Mouse (Mus musculus) limb, embryonic 14.5 days (tissue): Measurements from ENCODE around the gene Gm20388. TPM values are rescaled to one million over a fixed set of nuclear protein-coding genes. Genes with fewer than 3 reads are reported as not detected.

Experiments used
- ATAC-seq: fragments of 200-750 bp; cut with Nextera tagmentation; 2 replicates; pipeline ENCODE4 v1.8.0; 2017; ENCODE audit warnings: low read depth, moderate number of reproducible peaks, moderate TSS enrichment; ENCODE audit not compliant: low FRiP score
- DNase-seq: peaks from one replicate; pipeline ENCODE4 v3.0.0-alpha.2; 2015; ENCODE audit warnings: low spot score
- H3K27ac ChIP-seq: fragments of 300-500 bp; sonication (generic); replicated peaks from 2 replicates; pipeline ENCODE4 v1.5.1; 2014; ENCODE audit warnings: low read depth, mild to moderate bottlenecking, low read length, moderate library complexity, mixed read lengths
- H3K27me3 ChIP-seq: fragments of 300-500 bp; sonication (generic); 2 replicates; pipeline ENCODE4 v1.6.1; 2014; ENCODE audit warnings: low read length, mixed read lengths; ENCODE audit not compliant: control insufficient read depth, insufficient read depth
- H3K36me3 ChIP-seq: fragments of 300-500 bp; sonication (generic); 2 replicates; pipeline ENCODE4 v1.6.1; 2014; ENCODE audit warnings: mild to moderate bottlenecking, low read length, moderate library complexity, mixed read lengths; ENCODE audit not compliant: control insufficient read depth, insufficient read depth
- H3K4me1 ChIP-seq: fragments of 300-500 bp; sonication (generic); 2 replicates; pipeline ENCODE4 v1.6.1; 2014; ENCODE audit warnings: antibody characterized with exemption, low read length, mixed read lengths; ENCODE audit not compliant: control insufficient read depth, insufficient read depth
- H3K4me2 ChIP-seq: fragments of 300-500 bp; sonication (generic); replicated peaks from 2 replicates; pipeline ENCODE4 v1.6.1; 2014; ENCODE audit warnings: low read depth, mild to moderate bottlenecking, low read length, moderate library complexity; ENCODE audit not compliant: severe bottlenecking
- H3K4me3 ChIP-seq: fragments of 300-500 bp; sonication (generic); replicated peaks from 2 replicates; pipeline ENCODE4 v1.5.1; 2014; ENCODE audit warnings: low read length
- H3K9ac ChIP-seq: fragments of 300-500 bp; sonication (generic); 2 replicates; pipeline ENCODE4 v1.6.1; 2014; ENCODE audit warnings: mild to moderate bottlenecking, low read depth, low read length, moderate library complexity; ENCODE audit not compliant: severe bottlenecking
- H3K9me3 ChIP-seq: fragments of 300-500 bp; sonication (generic); 2 replicates; pipeline ENCODE4 v1.6.1; 2016; ENCODE audit warnings: low read length; ENCODE audit not compliant: control insufficient read depth
- POLR2A ChIP-seq: fragments of 200-500 bp; IDR thresholded peaks from 2 replicates; pipeline ENCODE4 v1.8.0; 2012; ENCODE audit warnings: inconsistent platforms, mild to moderate bottlenecking, moderate library complexity, borderline replicate concordance; ENCODE audit not compliant: insufficient read depth, insufficient read length; ENCODE audit errors: extremely low read depth
- WGBS: fragments of 180-500 bp; shearing (Covaris S2); extraction: QIAGEN DNeasy Blood & Tissue Kit; methylation state at CpG from one replicate; pipeline ENCODE4 v1.1.7; 2014; 5-methylcytosine and 5-hydroxymethylcytosine counted together
- polyA plus RNA-seq, 2 experiments: library from polyadenylated mRNA; depleted of rRNA in 1 of 2; stranded (reverse) in 1 of 2; unstranded in 1 of 2; fragments of >200 nt; fragmentation: Nextera tagmentation in 1 of 2; extraction: Ambion mirVana in 1 of 2; gene quantifications; 2 replicates each; pipeline versions ENCODE4 v1.2.1 to v1.2.3; 2012 to 2014

The Gm20388 gene
- polyA plus RNA-seq, 2 experiments: 1.9 to 49.9 TPM

DNA sequence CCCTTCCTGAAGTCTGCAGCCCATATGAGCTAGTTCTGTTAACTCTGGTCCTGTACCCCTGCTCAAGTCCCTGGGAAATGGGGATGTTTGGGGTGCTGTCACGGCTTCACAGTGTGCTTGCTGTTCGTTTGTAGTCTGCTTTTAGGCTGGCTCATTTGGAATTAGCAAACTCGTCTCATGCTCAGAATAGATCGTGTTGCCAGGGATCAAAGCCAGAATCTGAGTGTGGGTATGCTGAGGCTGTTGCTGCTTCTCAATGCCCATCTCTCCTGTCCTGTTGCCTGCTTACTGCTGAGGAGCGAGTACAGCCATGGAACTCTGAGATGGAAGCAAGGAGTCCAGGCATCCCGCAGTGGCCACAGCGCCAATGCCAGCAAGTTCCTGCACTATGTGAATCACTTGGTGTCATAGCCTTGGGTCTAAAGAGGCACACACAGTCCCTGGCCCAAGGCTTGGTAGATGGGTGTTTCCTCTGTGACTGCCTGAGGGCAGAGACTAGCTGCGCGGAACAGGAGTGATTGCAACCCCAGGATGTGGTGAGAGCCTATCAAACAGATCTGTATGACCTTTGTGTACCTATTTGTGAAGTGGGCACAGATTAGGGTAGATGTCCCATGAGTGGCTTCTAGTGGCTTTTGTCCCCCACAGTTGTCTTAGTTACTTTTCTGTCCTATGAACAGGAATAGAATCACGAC, 4364.9 kb downstream of the Gm20388 start:
- no peak overlapping the region for H3K4me2 ChIP-seq
- no peaks in the 10 kb centered on the region for H3K27me3 ChIP-seq
- no peaks in the 10 kb centered on the region for H3K9me3 ChIP-seq
- H3K4me1 ChIP-seq: peaks cover 15% of the 10 kb centered on the region
- WGBS: 91% methylated on average over 10 of the region's 10 CpGs
- H3K36me3 ChIP-seq: no peaks in the 10 kb centered on the region
- no peak for ATAC-seq
- H3K9ac ChIP-seq: no peak overlapping the region
- no peak for TF ChIP-seq POLR2A
- no peak overlapping the region for H3K4me3 ChIP-seq
- no peak overlapping the region for H3K27ac ChIP-seq
- no peak for DNase-seq

DNA sequence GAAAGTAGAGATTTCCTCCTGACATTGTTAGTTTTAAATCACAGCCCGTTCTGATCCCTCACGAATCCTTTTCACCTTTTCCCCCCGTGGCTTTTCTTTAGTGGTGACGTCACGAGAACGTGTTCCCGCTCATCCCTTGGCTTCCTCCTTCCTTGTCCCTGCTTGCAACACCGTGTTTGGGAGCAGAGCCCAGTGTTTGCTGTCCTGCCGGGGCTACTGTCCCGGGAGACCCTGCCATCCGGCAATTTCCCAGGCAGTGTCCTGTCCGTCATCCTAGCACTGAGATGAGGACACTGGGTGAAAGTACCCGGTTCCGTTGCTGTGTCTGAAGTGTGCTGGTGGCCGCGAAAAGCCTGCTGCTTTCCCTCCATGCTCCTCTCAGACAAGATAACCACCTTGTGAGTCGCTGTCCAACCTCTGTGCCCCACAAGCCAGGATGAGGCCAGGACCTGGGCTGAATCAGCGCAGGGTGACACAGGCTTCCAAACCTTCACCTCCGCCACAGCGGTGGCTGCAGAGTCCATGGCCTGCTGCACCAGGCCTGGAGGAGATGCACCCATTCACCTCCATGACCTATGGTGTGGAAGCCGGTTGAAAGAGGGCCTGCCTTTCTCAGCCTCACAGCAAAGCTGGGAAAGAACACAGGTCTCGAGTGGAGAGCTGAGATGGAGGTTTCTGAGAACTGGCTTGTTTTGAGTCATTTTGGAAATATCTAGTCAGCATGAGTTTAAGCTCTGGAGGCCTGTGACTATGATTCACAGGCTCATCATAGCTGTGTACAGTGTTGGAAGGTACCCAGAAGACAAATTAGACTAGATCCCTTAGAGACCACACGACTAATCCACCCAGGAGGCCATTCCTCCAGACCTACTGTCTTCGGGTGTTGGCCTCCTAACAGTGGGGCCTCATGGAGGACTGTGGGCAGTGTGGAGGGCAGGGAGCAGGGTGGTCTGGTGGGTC, 4367.6 kb downstream of the Gm20388 start:
- Histone ChIP-seq H3K9me3 (no peaks in the 10 kb centered on the region), H3K27ac (no peak overlapping the region), H3K4me2 (no peak overlapping the region), H3K27me3 (no peaks in the 10 kb centered on the region), H3K9ac (no peak overlapping the region), H3K36me3 (no peaks in the 10 kb centered on the region), H3K4me3 (no peak overlapping the region), H3K4me1 (peaks cover 11% of the 10 kb centered on the region)
- no peak for TF ChIP-seq POLR2A
- ATAC-seq (no peak), DNase-seq (no peak)
- 83% methylated on average over 24 of the region's 24 CpGs for WGBS

DNA sequence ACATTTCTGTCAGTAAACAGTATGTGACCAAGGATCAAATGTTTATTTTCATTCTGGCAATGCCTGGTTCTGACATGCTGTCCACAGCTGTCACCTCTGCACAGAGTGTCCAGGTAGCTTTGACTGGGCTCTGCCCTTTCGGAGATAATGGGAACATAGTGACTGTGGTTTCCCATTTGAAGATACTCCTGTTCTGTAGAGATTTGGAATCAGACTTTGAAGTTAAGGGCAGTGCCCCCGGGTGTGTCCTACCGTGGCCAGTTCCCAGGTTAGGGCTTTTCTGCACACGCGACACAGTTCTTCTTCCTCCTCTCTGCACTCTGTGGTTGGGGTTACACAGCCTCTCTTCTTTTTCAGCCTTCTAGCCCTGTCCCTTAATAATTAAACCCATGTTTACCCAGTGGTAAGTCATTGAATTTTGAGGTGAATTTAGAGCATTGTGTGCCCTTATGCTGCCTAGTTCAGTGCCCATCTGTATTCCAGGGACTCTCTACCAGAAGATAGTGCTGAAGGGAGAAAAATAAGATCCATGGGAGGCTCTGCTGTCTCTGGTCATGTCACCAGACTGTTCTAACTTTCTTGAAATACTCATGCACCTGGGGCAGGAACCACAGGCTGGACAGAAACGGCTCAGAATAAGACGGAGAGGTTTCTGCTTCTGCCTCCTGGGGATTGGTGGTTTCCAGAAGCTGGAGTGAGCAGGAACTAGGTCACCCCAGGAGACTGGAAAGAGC, 4368.5 kb downstream of the Gm20388 start:
- ATAC-seq (no peak), DNase-seq (no peak)
- no peak overlapping the region for H3K27ac ChIP-seq
- 88% methylated on average over 7 of the region's 7 CpGs for WGBS
- peaks cover 15% of the 10 kb centered on the region for H3K4me1 ChIP-seq
- no peak overlapping the region for H3K4me2 ChIP-seq
- no peaks in the 10 kb centered on the region for H3K27me3 ChIP-seq
- H3K4me3 ChIP-seq: no peak overlapping the region
- no peaks in the 10 kb centered on the region for H3K36me3 ChIP-seq
- H3K9ac ChIP-seq: no peak overlapping the region
- TF ChIP-seq POLR2A: no peak
- H3K9me3 ChIP-seq: no peaks in the 10 kb centered on the region

DNA sequence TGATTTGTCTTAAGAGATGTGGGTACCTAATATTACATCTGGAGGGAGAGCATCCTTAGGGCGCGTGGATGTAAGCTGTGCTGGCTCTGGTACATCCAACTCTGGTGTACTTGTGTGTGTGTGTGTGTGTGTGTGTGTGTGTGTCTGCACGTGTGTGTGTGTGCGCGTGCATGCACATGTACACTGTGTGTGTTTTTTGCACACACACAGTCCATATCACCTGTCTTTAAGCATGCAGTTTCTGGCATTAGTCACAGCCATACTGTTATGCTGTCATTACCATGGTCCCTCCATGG, 4369.0 kb downstream of the Gm20388 start:
- Histone ChIP-seq H3K27ac (no peak overlapping the region), H3K36me3 (no peaks in the 10 kb centered on the region), H3K4me3 (no peak overlapping the region), H3K4me2 (no peak overlapping the region), H3K9me3 (no peaks in the 10 kb centered on the region), H3K27me3 (no peaks in the 10 kb centered on the region), H3K9ac (no peak overlapping the region), H3K4me1 (peaks cover 20% of the 10 kb centered on the region)
- DNase-seq (no peak), ATAC-seq (no peak)
- TF ChIP-seq POLR2A: no peak
- 100% methylated on average over 5 of the region's 5 CpGs for WGBS
